Mouse (Mus musculus): ENCODE results near the gene Krt15.

- TF ChIP-seq CTCF (IDR thresholded peaks at IDR 0.05; ENCODE audit: control insufficient read depth, insufficient read depth, low read length) (no peak), POLR2A (IDR thresholded peaks at IDR 0.05; ENCODE audit: borderline replicate concordance, control insufficient read depth, low read depth, low read length) (no peak)
Measured at GRCm38 (mm10) chr11:100140966-100141365, 5.2 kb upstream of the Krt15 start.
